ENCODE assay signal across 8 mouse cellular contexts in genomic region chr19:46396686-46397435, GRCm38 (mm10). TPM values are rescaled to one million over a fixed set of nuclear protein-coding genes. Genes with fewer than 3 reads are reported as not detected.
DNase-seq lines count a peak whose midpoint lies in the region; ATAC-seq and TF ChIP-seq lines count a peak whose summit lies in the region.

Gene Sufu (plus strand): TSS chr19:46396896.

- peak; percentile 90 for TF ChIP-seq CTCF in layer of hippocampus, adult 2 months (conservative IDR thresholded peaks at IDR 0.05)
- TF ChIP-seq CTCF in lung, embryonic 14.5 days (IDR thresholded peaks at IDR 0.05; ENCODE audit: low read depth): peak; percentile 86
- 0 out of 2 replicates have a peak, but pooled peaks have one; percentile 13 for TF ChIP-seq CTCF in olfactory bulb, adult 2 months (IDR thresholded peaks at IDR 0.05; ENCODE audit: insufficient read depth, low read depth, low read length)
- peak; percentile 64; the same call in 1 of the 2 replicates for TF ChIP-seq CTCF in thymus, adult 2 months (IDR thresholded peaks at IDR 0.05; ENCODE audit: borderline replicate concordance, control insufficient read depth, extremely low read depth, insufficient read depth, low read length, poor library complexity)

- peak; percentile 99 for DNase-seq in ES-E14 (ENCODE audit: low read depth, low spot score)
- peak; percentile 98 for DNase-seq in cerebellum, adult 11-12 months
- DNase-seq in heart, postnatal 36 days: peak; percentile 98 to 99
- peak; percentile 98 for DNase-seq in layer of hippocampus, adult 2 months (ENCODE audit: low spot score in 2 of 2)
- peak; percentile 100 for DNase-seq in lung, embryonic 14.5 days
- DNase-seq in thymus, adult 2 months: peak; percentile 99

- no peaks in the 10 kb centered on the region for H3K9me3 ChIP-seq in ES-E14 (ENCODE audit: control insufficient read depth, insufficient read depth, low read depth, low read length)
- no peaks in the 10 kb centered on the region for H3K9me3 ChIP-seq in forebrain, embryonic 16.5 days (ENCODE audit: control insufficient read depth, low read length)
- H3K9me3 ChIP-seq in lung, embryonic 14.5 days (ENCODE audit: low read depth, low read length): no peaks in the 10 kb centered on the region

- H3K36me3 ChIP-seq in ES-E14 (ENCODE audit: control insufficient read depth, insufficient read depth, low read length, poor library complexity, severe bottlenecking): peaks cover 5% of the 10 kb centered on the region; the same call in 1 of the 2 replicates
- no peaks in the 10 kb centered on the region for H3K36me3 ChIP-seq in forebrain, embryonic 16.5 days (ENCODE audit: control insufficient read depth, insufficient read depth)
- peaks cover 11% of the 10 kb centered on the region for H3K36me3 ChIP-seq in lung, embryonic 14.5 days (ENCODE audit: insufficient read depth)
- peaks cover 4% of the 10 kb centered on the region; the same call in 1 of the 2 replicates for H3K36me3 ChIP-seq in thymus, adult 2 months (ENCODE audit: control insufficient read depth, insufficient read depth, low read length)

- intact Hi-C loops in heart, postnatal 36 days (cut with DNase I): loop anchor here (1.0 to 5.0 kb wide), 5 partner anchors 46 to 1380 kb away; no protein-coding TSS in a partner anchor

- peak within 1 kb of the TSS; percentile 5; the same call in 1 of the 2 replicates for H3K27ac ChIP-seq in ES-E14 (ENCODE audit: insufficient read depth, low read depth, low read length, poor library complexity, severe bottlenecking)
- H3K27ac ChIP-seq in forebrain, embryonic 16.5 days (ENCODE audit: low read length): peak within 1 kb of the TSS; percentile 81
- H3K27ac ChIP-seq in layer of hippocampus, adult 2 months: peak within 1 kb of the TSS; percentile 98
- peak within 1 kb of the TSS; percentile 88 for H3K27ac ChIP-seq in lung, embryonic 14.5 days (ENCODE audit: low read depth)
- H3K27ac ChIP-seq in olfactory bulb, adult 2 months (ENCODE audit: insufficient read depth, low read depth, low read length): no peak within 1 kb of the TSS
- H3K27ac ChIP-seq in thymus, adult 2 months (ENCODE audit: control insufficient read depth, insufficient read depth, low read length): peak within 1 kb of the TSS; percentile 64; the same call in 1 of the 2 replicates

- in situ Hi-C loops in ES-E14 (cut with MboI; ENCODE audit: low sequenced_read_pairs in 2 of 2, unreplicated experiment in 2 of 2): no loop called here

- ATAC-seq in forebrain, embryonic 16.5 days: peak; percentile 78
- ATAC-seq in lung, embryonic 14.5 days (ENCODE audit: insufficient read depth): peak; percentile 89

- H3K4me1 ChIP-seq in ES-E14 (ENCODE audit: control insufficient read depth in 2 of 2, insufficient read depth in 2 of 2, low read length in 2 of 2, poor library complexity in 1 of 2): peaks cover 2% of the 10 kb centered on the region in 2 experiments; a peak in 2 of 4 replicates
- H3K4me1 ChIP-seq in forebrain, embryonic 16.5 days (replicated peaks; ENCODE audit: control insufficient read depth, insufficient read depth, low read length): peaks cover 36% of the 10 kb centered on the region
- peaks cover 13% of the 10 kb centered on the region for H3K4me1 ChIP-seq in lung, embryonic 14.5 days (ENCODE audit: insufficient read depth)
- H3K4me1 ChIP-seq in olfactory bulb, adult 2 months (ENCODE audit: control insufficient read depth, insufficient read depth, low read length): peaks cover 16% of the 10 kb centered on the region
- H3K4me1 ChIP-seq in thymus, adult 2 months (replicated peaks; ENCODE audit: control insufficient read depth, insufficient read depth, low read length): peaks cover 23% of the 10 kb centered on the region

- peak within 1 kb of the TSS; percentile 81 for H3K9ac ChIP-seq in ES-E14 (ENCODE audit: insufficient read depth, low read depth, low read length, poor library complexity, severe bottlenecking)
- H3K9ac ChIP-seq in forebrain, embryonic 16.5 days (replicated peaks; ENCODE audit: low read depth, low read length): peak within 1 kb of the TSS; percentile 81
- H3K9ac ChIP-seq in lung, embryonic 14.5 days: peak within 1 kb of the TSS; percentile 87

- H3K4me2 ChIP-seq in forebrain, embryonic 16.5 days (ENCODE audit: low read length): peak within 1 kb of the TSS; percentile 79
- peak within 1 kb of the TSS; percentile 89 for H3K4me2 ChIP-seq in lung, embryonic 14.5 days

- WGBS in forebrain, embryonic 16.5 days: under 1% methylated on average over 42 of the region's 57 CpGs
- WGBS in lung, embryonic 14.5 days: under 1% methylated on average over 57 of the region's 57 CpGs
- under 1% methylated on average over 57 of the region's 57 CpGs for WGBS in olfactory bulb, adult 2 months
- WGBS in thymus, adult 2 months: under 1% methylated on average over 57 of the region's 57 CpGs

- peak; percentile 84 for TF ChIP-seq POLR2A in olfactory bulb, adult 2 months (IDR thresholded peaks at IDR 0.05; ENCODE audit: insufficient read depth, low read depth, low read length)
- peak; percentile 81 for TF ChIP-seq POLR2A in thymus, adult 2 months (IDR thresholded peaks at IDR 0.05; ENCODE audit: control insufficient read depth, extremely low read depth, insufficient read depth, low read length, poor library complexity)

- H3K4me3 ChIP-seq in ES-E14 (ENCODE audit: insufficient read depth in 1 of 2, low read depth in 1 of 2, low read length in 2 of 2, poor library complexity in 1 of 2, severe bottlenecking in 1 of 2): peak within 1 kb of the TSS; percentile 79 to 86
- peak within 1 kb of the TSS; percentile 84 for H3K4me3 ChIP-seq in forebrain, embryonic 16.5 days (replicated peaks; ENCODE audit: low read length)
- peak within 1 kb of the TSS; percentile 99 for H3K4me3 ChIP-seq in layer of hippocampus, adult 2 months
- peak within 1 kb of the TSS; percentile 83 for H3K4me3 ChIP-seq in lung, embryonic 14.5 days (ENCODE audit: low read depth, low read length)
- peak within 1 kb of the TSS; percentile 67 for H3K4me3 ChIP-seq in olfactory bulb, adult 2 months (ENCODE audit: insufficient read depth, low read depth, low read length)
- H3K4me3 ChIP-seq in thymus, adult 2 months (ENCODE audit: control insufficient read depth, insufficient read depth, low read length): peak within 1 kb of the TSS; percentile 86

- H3K27me3 ChIP-seq in forebrain, embryonic 16.5 days (replicated peaks; ENCODE audit: control insufficient read depth, insufficient read depth, low read length): no peaks in the 10 kb centered on the region
- no peaks in the 10 kb centered on the region for H3K27me3 ChIP-seq in lung, embryonic 14.5 days (ENCODE audit: insufficient read depth, low read length)
- H3K27me3 ChIP-seq in thymus, adult 2 months (ENCODE audit: control insufficient read depth, insufficient read depth, low read length): no peaks in the 10 kb centered on the region

TF ChIP-seq in ES-E14, 5 proteins besides CTCF, POLR2A, EP300 and RAD21:
- TF ChIP-seq ZC3H11A (IDR thresholded peaks at IDR 0.05; ENCODE audit: borderline replicate concordance, low read depth, low read length) (no peak), MAFK (IDR thresholded peaks at IDR 0.05; ENCODE audit: insufficient read depth, low read depth, low read length) (no peak), CHD2 (IDR thresholded peaks at IDR 0.05; ENCODE audit: low read depth, low read length) (no peak), HCFC1 (IDR thresholded peaks at IDR 0.05; ENCODE audit: borderline replicate concordance, insufficient read depth, low read length) (peak; percentile 71; the same call in 1 of the 2 replicates), ZNF384 (IDR thresholded peaks at IDR 0.05; ENCODE audit: low read depth, low read length) (0 out of 2 replicates have a peak, but pooled peaks have one; percentile 12)

RNA-seq across cellular contexts. Expression of gene Sufu, which starts in this region (rescaled TPM):
- 12.6 and 14.5 TPM in 2 replicates for total RNA-seq in ES-E14 (2012; rRNA removed)
- polyA plus RNA-seq in forebrain, embryonic 16.5 days (2015; fragmentation: Nextera tagmentation; extraction: Ambion mirVana): 26.4 and 32.3 TPM in 2 replicates
- 10 to 100 TPM; 10.8 to 12.7 TPM for total RNA-seq in heart, postnatal 36 days (2021)
- total RNA-seq in layer of hippocampus, adult 2 months (2021): 10 to 100 TPM; 20.3 to 23.2 TPM
- 41.3 and 47.5 TPM in 2 replicates for polyA plus RNA-seq in lung, embryonic 14.5 days (2014; fragmentation: Nextera tagmentation; extraction: Ambion mirVana)
- not detected in 2 replicates for polyA plus RNA-seq in olfactory bulb, adult 2 months (2012; ENCODE audit: insufficient read depth, insufficient read length, low replicate concordance, missing spikeins)
- 31.3 and 40.8 TPM in 2 replicates for polyA plus RNA-seq in thymus, adult 2 months (2012; rRNA removed)

Comparison
In these comparisons a context has a peak if more than half of its experiments do, and no peak if none do; other contexts are left out.
1. RNA of gene Sufu (polyA plus RNA-seq): 41.3 to 47.5 TPM in lung, embryonic 14.5 days, 31.3 to 40.8 TPM in thymus, adult 2 months and 26.4 to 32.3 TPM in forebrain, embryonic 16.5 days; not detected in olfactory bulb, adult 2 months; every median in the first group is over 10 times any median in the second.
2. CTCF ChIP-seq: peak in every context shown above with its lines; median percentile 90 in layer of hippocampus, adult 2 months; 86 in lung, embryonic 14.5 days; 64 in thymus, adult 2 months; 13 in olfactory bulb, adult 2 months.
3. Peak in every context shown above with its lines, with median percentiles within 50 percentile points of each other: DNase-seq, H3K4me3 ChIP-seq and H3K9ac ChIP-seq.